Mouse (Mus musculus) CH12F3 (cell line): ENCODE data around the gene Psma7.

Experiments used
- in situ Hi-C: fragments of 300-500 bp; cut with MboI; formaldehyde crosslinking; loops from 2 replicates; pipeline ENCODE4 v1.14.3; 2020; ENCODE audit warnings: low sequenced_read_pairs

Gene Psma7

DNA sequence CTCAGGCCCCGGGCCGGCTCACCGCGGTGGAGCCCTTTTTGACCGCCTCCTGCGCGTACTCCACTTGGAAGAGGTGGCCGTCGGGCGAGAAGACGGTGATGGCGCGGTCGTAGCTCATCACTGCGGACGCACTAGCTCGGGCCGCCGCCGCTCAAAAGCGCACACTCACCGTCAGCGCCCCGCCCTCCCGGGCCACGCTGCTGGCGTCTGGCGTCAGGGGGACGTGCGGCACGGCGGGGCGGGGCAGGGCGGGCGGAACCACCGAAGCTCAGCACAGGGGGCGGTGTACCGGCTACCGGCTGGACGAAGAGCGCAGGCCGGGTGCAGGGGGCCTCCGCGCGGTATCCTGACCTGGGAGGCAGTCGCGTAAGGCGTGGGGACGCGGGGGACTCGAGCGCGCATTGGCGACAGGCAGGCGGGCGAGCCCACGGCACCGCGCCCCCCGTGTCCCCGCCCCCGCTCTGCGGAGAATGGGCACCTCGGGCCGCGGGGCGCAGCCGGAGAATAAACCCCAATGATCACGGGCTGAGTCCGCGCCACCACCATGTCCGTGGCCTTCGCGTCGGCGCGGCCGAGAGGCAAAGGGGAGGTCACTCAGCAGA lies at the start of gene Psma7, which contains the start of gene Ss18l1:
TSS of gene Psma7 (minus strand) at position 178 of the 602 bp plus-strand sequence.
TSS of gene Ss18l1 (plus strand) at position 254 of the 602 bp plus-strand sequence.
- in situ Hi-C loops: no loop called here

- in situ Hi-C loops: no loop called here
These were observed 48.1 kb upstream of the Psma7 start for GRCm38 (mm10) chr2:180090285-180090684.

- in situ Hi-C loops: no loop called here
These were observed 45.2 kb upstream of the Psma7 start for GRCm38 (mm10) chr2:180087472-180087871.

DNA sequence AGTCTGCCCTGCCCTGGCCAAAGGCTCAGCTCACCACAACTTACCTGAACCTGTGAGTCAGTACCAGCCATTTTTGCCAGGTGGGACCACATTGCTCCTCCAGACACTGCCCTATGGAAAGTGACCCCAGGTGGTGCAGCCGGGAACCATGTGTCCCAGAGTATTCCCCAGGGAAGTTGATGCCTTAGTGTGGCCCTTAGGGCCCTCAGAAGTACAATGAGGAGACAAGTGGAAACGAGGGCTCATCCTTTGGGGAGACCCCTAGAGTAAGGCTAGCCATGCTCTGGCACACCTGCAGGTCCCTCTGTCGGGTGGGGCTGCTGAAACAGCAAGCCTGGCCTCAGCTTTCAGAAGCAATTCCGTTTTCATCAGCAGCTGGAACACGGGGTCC lies 44.4 kb upstream of the Psma7 start:
- in situ Hi-C loops: no loop called here

DNA sequence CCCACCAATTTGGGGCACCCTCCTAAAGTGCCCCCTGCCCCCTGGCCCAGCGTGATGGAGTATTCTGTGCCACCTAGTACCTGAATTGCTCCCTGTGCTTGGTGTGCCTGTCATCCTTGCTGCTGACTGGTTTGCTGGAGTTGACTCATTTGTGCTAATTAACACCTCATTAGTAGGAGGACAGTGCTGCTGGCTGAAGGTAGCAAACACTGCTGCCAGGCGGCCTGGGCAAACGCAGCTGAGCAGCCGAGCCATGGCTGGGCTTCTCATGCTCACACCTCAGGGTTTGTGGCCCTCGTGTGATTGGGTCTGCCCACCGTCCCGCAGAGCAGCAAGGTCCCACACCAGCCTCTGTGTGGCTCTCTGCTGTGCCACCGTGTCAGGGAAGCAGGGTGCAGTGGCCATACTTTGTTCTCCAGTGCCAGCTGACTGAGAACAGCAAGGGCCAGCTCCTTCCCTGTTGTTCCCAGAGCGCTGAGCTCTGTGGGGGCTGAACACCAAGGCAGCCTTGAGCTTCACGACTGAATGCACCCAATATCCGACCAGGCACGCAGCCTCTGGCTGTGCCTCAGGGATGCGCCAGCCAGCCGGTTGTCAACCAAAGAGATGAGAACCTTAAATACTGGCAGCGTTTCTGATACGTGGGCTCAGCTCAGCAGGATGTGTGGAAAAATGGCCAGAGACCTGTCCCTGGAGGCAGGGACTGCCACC lies 43.8 kb upstream of the Psma7 start:
- in situ Hi-C loops: no loop called here

DNA sequence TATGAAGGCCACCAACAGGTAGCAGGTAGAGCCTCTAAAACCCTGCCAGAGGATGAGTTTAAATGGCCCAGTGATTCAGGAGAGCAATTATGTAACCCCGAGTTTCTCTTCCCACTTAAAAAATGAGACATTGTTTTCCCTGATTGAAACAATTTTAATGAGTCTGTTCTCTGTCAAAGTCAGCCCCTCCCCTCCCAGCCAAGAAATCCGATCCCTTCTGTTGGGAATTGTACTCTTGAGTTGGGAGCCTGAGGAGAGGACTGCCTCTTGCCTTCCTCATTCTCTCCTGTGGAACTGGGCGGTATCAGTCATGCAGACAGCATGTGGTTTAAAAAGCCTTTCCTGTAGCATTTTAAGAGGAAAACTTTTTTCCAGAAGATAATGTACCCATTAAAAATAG lies 42.3 kb upstream of the Psma7 start:
- in situ Hi-C loops: no loop called here

- in situ Hi-C loops: no loop called here
These were observed 40.8 kb upstream of the Psma7 start for GRCm38 (mm10) chr2:180083063-180083462.

DNA sequence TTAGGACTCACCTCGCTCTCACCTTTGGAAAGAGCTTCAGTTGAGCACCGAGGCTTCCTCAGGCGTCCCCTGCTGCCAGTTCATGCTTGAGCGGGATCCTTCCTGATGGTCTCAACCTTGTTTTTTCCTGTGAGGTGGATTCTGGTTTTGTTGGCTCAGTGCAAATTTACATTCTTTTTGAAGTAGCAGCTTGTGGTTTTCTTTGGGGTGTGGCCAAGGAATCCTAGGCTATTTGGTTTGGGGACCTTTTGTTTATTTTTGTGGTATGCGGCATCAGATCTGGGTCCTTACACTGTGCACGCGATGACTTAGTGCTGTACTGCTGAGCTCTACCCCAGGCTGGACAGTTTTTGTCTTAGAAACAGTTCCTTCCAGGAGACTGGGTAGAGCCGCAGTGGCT lies 38.4 kb upstream of the Psma7 start:
- in situ Hi-C loops: no loop called here

GRCm38 (mm10) chr2:180077622-180078021 lies 35.4 kb upstream of the Psma7 start:
- in situ Hi-C loops: no loop called here

DNA sequence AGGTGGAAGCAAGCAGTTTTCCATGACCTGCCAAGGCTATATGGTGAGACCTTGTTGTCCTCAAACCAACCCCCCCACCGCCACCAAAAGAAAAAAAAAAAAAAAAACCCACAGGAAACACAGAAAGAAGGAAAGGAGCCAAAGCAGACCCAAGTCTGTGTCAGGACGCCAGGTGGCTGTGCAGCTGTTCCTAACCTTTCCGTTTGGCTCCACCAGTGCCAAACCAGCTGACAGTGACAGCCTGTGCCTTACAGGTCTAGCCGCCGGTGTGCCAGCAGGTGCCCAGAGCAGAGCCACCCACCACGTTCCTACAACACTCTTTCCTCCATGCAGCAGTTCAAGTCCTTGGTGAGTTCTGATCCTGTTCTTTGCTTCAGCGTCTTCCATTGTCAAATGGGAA lies 30.7 kb upstream of the Psma7 start:
- in situ Hi-C loops: no loop called here

- in situ Hi-C loops: no loop called here
These were observed 29.4 kb upstream of the Psma7 start for GRCm38 (mm10) chr2:180071671-180072070.

DNA sequence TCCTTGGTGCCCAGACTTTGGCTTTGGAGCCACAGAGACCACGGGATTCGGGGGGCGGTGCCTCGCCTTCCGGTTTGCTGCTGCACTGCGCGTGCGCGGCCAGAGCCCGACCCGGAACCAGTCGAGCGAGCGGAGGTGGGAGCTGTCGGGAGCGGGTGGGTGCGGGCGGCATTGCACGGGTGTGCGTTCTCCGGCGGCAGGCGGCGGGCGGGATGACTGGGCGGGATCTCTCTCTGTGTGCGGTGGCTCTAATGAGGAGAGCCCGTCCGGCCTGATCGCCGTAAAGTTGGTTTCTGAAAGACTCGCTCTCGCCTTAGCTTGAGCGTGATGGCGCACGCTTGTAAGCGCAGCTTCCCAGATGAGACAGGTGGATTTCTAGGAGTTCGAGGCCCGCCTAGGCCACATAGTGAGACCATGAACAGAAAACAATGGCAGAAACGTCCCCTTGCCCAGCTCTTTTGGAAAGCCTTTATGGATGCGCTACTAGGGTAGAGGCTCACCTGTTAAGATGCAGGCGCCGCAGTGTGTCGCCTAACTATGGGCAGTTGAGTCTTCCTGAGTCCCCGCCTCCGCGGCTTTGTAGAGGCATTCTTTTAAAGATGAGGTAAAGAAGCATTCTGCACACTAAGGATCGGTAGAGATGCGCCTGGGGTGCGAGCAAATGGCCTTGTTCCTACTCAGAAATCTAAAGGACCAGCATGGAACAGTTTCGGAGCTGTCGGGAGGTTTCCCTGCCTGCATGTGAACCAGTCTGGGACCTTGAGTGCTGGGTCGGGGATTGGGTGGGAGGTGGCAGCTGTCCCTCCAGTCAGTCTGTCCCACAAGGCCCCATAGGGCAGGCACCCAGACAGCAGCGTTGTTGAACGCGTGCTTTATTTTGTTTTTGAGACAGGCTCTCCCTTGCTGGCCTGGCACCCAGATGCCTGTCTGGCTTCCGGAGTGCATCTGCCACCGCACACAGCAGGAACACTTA lies 28.5 kb upstream of the Psma7 start, which contains the start of gene Mtg2:
TSS of gene Mtg2 (plus strand) at position 108 of the 973 bp plus-strand sequence.
- in situ Hi-C loops: no loop called here

DNA sequence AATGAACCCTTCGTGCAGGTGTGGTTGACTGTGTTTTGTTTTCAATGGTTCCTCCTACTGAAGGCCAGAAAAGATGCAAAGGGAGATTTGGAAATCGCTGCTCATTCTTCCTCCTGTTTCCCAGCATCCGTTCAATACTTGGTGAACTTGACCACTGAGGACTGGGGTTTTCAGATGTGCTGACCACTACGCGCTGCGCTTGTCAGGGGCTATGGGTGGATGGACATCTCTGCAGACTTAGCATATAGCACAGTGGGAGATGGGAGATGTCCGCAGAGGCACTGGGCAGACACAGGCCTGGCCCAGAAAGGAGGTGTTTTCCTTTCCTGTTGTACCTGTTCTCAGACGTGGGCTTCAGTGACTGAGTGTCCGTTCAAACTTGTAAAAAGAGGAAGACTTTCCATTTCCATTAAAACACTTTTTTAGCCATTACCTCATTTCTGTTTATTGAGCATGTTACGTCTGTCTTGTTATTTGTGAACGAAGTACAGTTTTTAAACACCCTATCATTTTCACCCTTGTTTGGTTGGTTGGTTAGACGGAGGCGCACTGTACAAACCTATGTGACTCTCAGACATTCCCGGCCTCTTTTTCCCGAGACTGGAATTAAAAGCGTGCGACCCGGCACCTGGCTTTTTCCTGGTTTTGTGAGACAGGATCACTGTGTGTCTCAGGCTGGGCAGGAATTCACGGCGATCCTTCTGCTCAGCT lies 27.7 kb upstream of the Psma7 start:
- in situ Hi-C loops: no loop called here

- in situ Hi-C loops: no loop called here
These were observed 21.3 kb upstream of the Psma7 start for GRCm38 (mm10) chr2:180063338-180064131.

GRCm38 (mm10) chr2:180053001-180053400 lies 10.8 kb upstream of the Psma7 start:
- in situ Hi-C loops: no loop called here

DNA sequence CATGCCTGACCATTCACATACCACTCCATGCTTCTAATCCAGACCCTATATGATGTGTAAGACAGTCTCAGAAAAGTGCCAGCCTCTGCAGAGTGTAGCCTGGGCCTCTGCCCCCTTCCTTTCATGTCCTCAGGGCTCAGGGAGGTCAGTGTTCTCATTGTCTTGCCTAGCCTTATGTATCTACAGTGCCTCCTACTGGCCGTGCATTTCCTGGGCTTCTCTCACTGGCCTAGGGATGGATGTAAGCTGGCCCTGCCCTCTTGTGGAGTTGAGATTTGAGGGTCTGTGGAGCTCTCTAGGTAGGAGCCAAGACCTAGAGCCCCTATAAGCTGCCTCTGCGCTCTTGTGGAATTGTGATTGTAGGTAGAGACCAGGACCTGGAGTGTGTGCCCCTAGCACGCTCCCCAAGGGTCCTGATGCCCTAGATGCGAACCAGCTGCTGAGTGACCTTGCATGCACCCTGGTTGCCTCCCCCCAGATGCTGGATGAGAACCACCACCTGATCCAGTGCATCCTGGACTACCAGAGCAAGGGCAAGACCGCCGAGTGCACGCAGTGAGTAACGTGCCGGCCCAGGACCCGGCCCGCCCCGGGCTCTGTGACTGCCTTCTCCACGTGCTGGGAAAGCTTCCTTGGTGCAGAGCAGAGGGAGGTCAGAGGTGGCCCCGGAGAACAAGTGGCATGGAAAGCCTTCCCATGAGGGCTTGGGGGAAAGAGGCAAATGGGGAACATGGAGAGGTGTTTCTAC lies 9.9 kb upstream of the Psma7 start:
- in situ Hi-C loops: no loop called here

- in situ Hi-C loops: no loop called here
These were observed 8.8 kb upstream of the Psma7 start for GRCm38 (mm10) chr2:180050986-180051385.

GRCm38 (mm10) chr2:180047980-180048635 lies 5.9 kb upstream of the Psma7 start:
- in situ Hi-C loops: loop anchor here (5.0 kb wide), 1 partner anchor 136 kb away; no protein-coding TSS in a partner anchor

- in situ Hi-C loops: loop anchor here (5.0 kb wide), 1 partner anchor 135 kb away; no protein-coding TSS in a partner anchor
These were observed 5.3 kb upstream of the Psma7 start for GRCm38 (mm10) chr2:180047580-180047979.
